Mouse (Mus musculus) midbrain, embryonic 10.5 days (tissue): ENCODE results near the gene Defb29. TPM values are rescaled to one million over a fixed set of nuclear protein-coding genes. Genes with fewer than 3 reads are reported as not detected.
A peak's percentile ranks its signal among the peaks of the same experiment; 100 is the strongest.

ENCODE experiments used
- DNase-seq: peaks from one replicate; pipeline ENCODE4 v3.0.0-alpha.2; 2017; ENCODE audit warnings: low spot score
- H3K27ac ChIP-seq: fragments of 300-500 bp; sonication (generic); replicated peaks from 2 replicates; pipeline ENCODE4 v1.5.1; 2016; ENCODE audit warnings: mild to moderate bottlenecking
- H3K27me3 ChIP-seq: fragments of 300-500 bp; sonication (generic); 2 replicates; pipeline ENCODE4 v1.6.1; 2016; ENCODE audit warnings: low read depth, mild to moderate bottlenecking; ENCODE audit not compliant: poor library complexity, severe bottlenecking
- H3K36me3 ChIP-seq: fragments of 300-500 bp; sonication (generic); 2 replicates; pipeline ENCODE4 v1.6.1; 2016; ENCODE audit warnings: mild to moderate bottlenecking, moderate library complexity
- H3K4me1 ChIP-seq: fragments of 300-500 bp; sonication (generic); 2 replicates; pipeline ENCODE4 v1.6.1; 2016
- H3K4me3 ChIP-seq: fragments of 300-500 bp; sonication (generic); 2 replicates; pipeline ENCODE4 v1.5.1; 2016; ENCODE audit warnings: mild to moderate bottlenecking, moderate library complexity
- H3K9me3 ChIP-seq: fragments of 300-500 bp; sonication (generic); replicated peaks from 2 replicates; pipeline ENCODE4 v1.6.1; 2016; ENCODE audit warnings: mild to moderate bottlenecking
- WGBS: fragments of 180-500 bp; shearing (Covaris S2); methylation state at CpG from one replicate; pipeline ENCODE4 v1.1.7; 2016; 5-methylcytosine and 5-hydroxymethylcytosine counted together
- polyA plus RNA-seq: library from polyadenylated mRNA; unstranded; fragments of >200 nt; fragmentation: Nextera tagmentation; extraction: Ambion mirVana; gene quantifications from 2 replicates; pipeline ENCODE4 v1.2.1, GENCODE M21; 2016

Gene Defb29
- polyA plus RNA-seq: not detected in 2 replicates

- Histone ChIP-seq H3K27ac (no peak within 1 kb of the TSS), H3K27me3 (no peaks in the 10 kb centered on the region), H3K4me1 (no peaks in the 10 kb centered on the region), H3K9me3 (peaks cover 5% of the 10 kb centered on the region; the same call in 1 of the 2 replicates), H3K36me3 (no peaks in the 10 kb centered on the region), H3K4me3 (no peak within 1 kb of the TSS)
- 61% methylated on average over 13 of the region's 13 CpGs for WGBS
- DNase-seq: no peak
These were observed at the start of gene Defb29 for GRCm38 (mm10) chr2:152539944-152540710. Gene Defb29, minus strand, starts transcription at chr2:152540098.

GRCm38 (mm10) chr2:152589021-152589420, 49.1 kb upstream of the Defb29 start:
- Histone ChIP-seq H3K4me1 (no peaks in the 10 kb centered on the region), H3K4me3 (no peak overlapping the region), H3K36me3 (no peaks in the 10 kb centered on the region), H3K27ac (no peak overlapping the region), H3K27me3 (no peaks in the 10 kb centered on the region), H3K9me3 (no peaks in the 10 kb centered on the region)
- 58% methylated on average over 6 of the region's 6 CpGs for WGBS
- DNase-seq: no peak

GRCm38 (mm10) chr2:152588450-152588849, 48.6 kb upstream of the Defb29 start:
- WGBS: 62% methylated on average over 2 of the region's 2 CpGs
- Histone ChIP-seq H3K36me3 (no peaks in the 10 kb centered on the region), H3K4me1 (no peaks in the 10 kb centered on the region), H3K9me3 (no peaks in the 10 kb centered on the region), H3K27ac (no peak overlapping the region), H3K27me3 (no peaks in the 10 kb centered on the region), H3K4me3 (no peak overlapping the region)
- DNase-seq: no peak

GRCm38 (mm10) chr2:152586926-152587560, 47.1 kb upstream of the Defb29 start:
- Histone ChIP-seq H3K9me3 (no peaks in the 10 kb centered on the region), H3K27me3 (no peaks in the 10 kb centered on the region), H3K27ac (no peak overlapping the region), H3K4me1 (no peaks in the 10 kb centered on the region), H3K4me3 (no peak overlapping the region), H3K36me3 (no peaks in the 10 kb centered on the region)
- 73% methylated on average over 4 of the region's 4 CpGs for whole genome bisulfite sequencing
- peak; percentile 17 for DNase-seq

- Histone ChIP-seq H3K27ac (no peak overlapping the region), H3K9me3 (no peaks in the 10 kb centered on the region), H3K36me3 (no peaks in the 10 kb centered on the region), H3K4me1 (peaks cover 4% of the 10 kb centered on the region; the same call in 1 of the 2 replicates), H3K27me3 (no peaks in the 10 kb centered on the region), H3K4me3 (no peak overlapping the region)
- WGBS: 92% methylated on average over 11 of the region's 11 CpGs
- no peak for DNase-seq
These were observed 40.7 kb upstream of the Defb29 start for GRCm38 (mm10) chr2:152580612-152581011.

- Histone ChIP-seq H3K27me3 (no peaks in the 10 kb centered on the region), H3K4me1 (peaks cover 4% of the 10 kb centered on the region; the same call in 1 of the 2 replicates), H3K4me3 (no peak within 1 kb of the TSS), H3K9me3 (no peaks in the 10 kb centered on the region), H3K36me3 (no peaks in the 10 kb centered on the region), H3K27ac (no peak within 1 kb of the TSS)
- WGBS: 75% methylated on average over 7 of the region's 7 CpGs
- no peak for DNase-seq
These were observed 40.2 kb upstream of the Defb29 start, which contains the start of gene Defb19 for GRCm38 (mm10) chr2:152580107-152580506. Gene Defb19, minus strand, starts transcription at chr2:152580312.

GRCm38 (mm10) chr2:152573484-152573883, 33.6 kb upstream of the Defb29 start:
- no peaks in the 10 kb centered on the region for H3K36me3 ChIP-seq
- H3K27me3 ChIP-seq: no peaks in the 10 kb centered on the region
- 91% methylated on average over 8 of the region's 8 CpGs for WGBS
- no peak for DNase-seq
- no peak overlapping the region for H3K27ac ChIP-seq
- H3K4me1 ChIP-seq: peaks cover 4% of the 10 kb centered on the region; the same call in 1 of the 2 replicates
- H3K4me3 ChIP-seq: no peak overlapping the region
- H3K9me3 ChIP-seq: no peaks in the 10 kb centered on the region

GRCm38 (mm10) chr2:152572114-152572794, 32.4 kb upstream of the Defb29 start, which contains the start of gene Defb21:
Gene Defb21, plus strand, starts transcription at chr2:152572744.
- peak; percentile 28 for DNase-seq
- H3K9me3 ChIP-seq: no peaks in the 10 kb centered on the region
- no peak within 1 kb of the TSS for H3K27ac ChIP-seq
- WGBS: 61% methylated on average over 11 of the region's 11 CpGs
- H3K4me3 ChIP-seq: no peak within 1 kb of the TSS
- peaks cover 4% of the 10 kb centered on the region; the same call in 1 of the 2 replicates for H3K4me1 ChIP-seq
- H3K27me3 ChIP-seq: no peaks in the 10 kb centered on the region
- H3K36me3 ChIP-seq: no peaks in the 10 kb centered on the region

- Histone ChIP-seq H3K9me3 (no peaks in the 10 kb centered on the region), H3K27me3 (no peaks in the 10 kb centered on the region), H3K36me3 (no peaks in the 10 kb centered on the region), H3K4me3 (no peak overlapping the region), H3K4me1 (no peaks in the 10 kb centered on the region), H3K27ac (no peak overlapping the region)
- no peak for DNase-seq
- 81% methylated on average over 6 of the region's 6 CpGs for WGBS
These were observed 30.4 kb upstream of the Defb29 start for GRCm38 (mm10) chr2:152570313-152570712.

- no peaks in the 10 kb centered on the region for H3K4me1 ChIP-seq
- DNase-seq: no peak
- no peaks in the 10 kb centered on the region for H3K36me3 ChIP-seq
- H3K27ac ChIP-seq: no peak overlapping the region
- WGBS: 87% methylated on average over 4 of the region's 4 CpGs
- H3K27me3 ChIP-seq: no peaks in the 10 kb centered on the region
- no peaks in the 10 kb centered on the region for H3K9me3 ChIP-seq
- H3K4me3 ChIP-seq: no peak overlapping the region
These were observed 30.0 kb upstream of the Defb29 start for GRCm38 (mm10) chr2:152569881-152570280.

GRCm38 (mm10) chr2:152569038-152569437, 29.1 kb upstream of the Defb29 start, which contains the start of gene Gm17416:
Gene Gm17416, plus strand, starts transcription at chr2:152569338.
- Histone ChIP-seq H3K27ac (no peak within 1 kb of the TSS), H3K36me3 (no peaks in the 10 kb centered on the region), H3K9me3 (no peaks in the 10 kb centered on the region), H3K4me3 (no peak within 1 kb of the TSS), H3K4me1 (no peaks in the 10 kb centered on the region), H3K27me3 (no peaks in the 10 kb centered on the region)
- 89% methylated on average over 5 of the region's 5 CpGs for WGBS
- DNase-seq: no peak

GRCm38 (mm10) chr2:152556655-152557054, 16.8 kb upstream of the Defb29 start:
- DNase-seq: no peak
- Histone ChIP-seq H3K36me3 (no peaks in the 10 kb centered on the region), H3K9me3 (no peaks in the 10 kb centered on the region), H3K27me3 (no peaks in the 10 kb centered on the region), H3K4me3 (no peak overlapping the region), H3K4me1 (peaks cover 5% of the 10 kb centered on the region; the same call in 1 of the 2 replicates), H3K27ac (no peak overlapping the region)
- WGBS: 88% methylated on average over 7 of the region's 7 CpGs
